Mouse (Mus musculus) cortical plate, adult 2 months (tissue): ENCODE data around the gene Fbxl3.

Experiments
- CTCF ChIP-seq: fragments of 200-500 bp; IDR thresholded peaks from 2 replicates; pipeline ENCODE4 v1.5.1; 2011; ENCODE audit warnings: mild to moderate bottlenecking, control low read depth, low read length; ENCODE audit not compliant: insufficient read depth; ENCODE audit errors: extremely low read depth
- POLR2A ChIP-seq: fragments of 200-500 bp; IDR thresholded peaks from 2 replicates; pipeline ENCODE4 v1.6.1; 2011; ENCODE audit warnings: mild to moderate bottlenecking, low read length, control low read depth; ENCODE audit not compliant: insufficient read depth; ENCODE audit errors: extremely low read depth

- TF ChIP-seq CTCF (no peak), POLR2A (no peak)
Observed at GRCm38 (mm10) chr14:103100296-103100695, 930 bp upstream of the Fbxl3 start.
